Mouse (Mus musculus): ENCODE data around the gene Tmprss3.

The Tmprss3 gene

DNA sequence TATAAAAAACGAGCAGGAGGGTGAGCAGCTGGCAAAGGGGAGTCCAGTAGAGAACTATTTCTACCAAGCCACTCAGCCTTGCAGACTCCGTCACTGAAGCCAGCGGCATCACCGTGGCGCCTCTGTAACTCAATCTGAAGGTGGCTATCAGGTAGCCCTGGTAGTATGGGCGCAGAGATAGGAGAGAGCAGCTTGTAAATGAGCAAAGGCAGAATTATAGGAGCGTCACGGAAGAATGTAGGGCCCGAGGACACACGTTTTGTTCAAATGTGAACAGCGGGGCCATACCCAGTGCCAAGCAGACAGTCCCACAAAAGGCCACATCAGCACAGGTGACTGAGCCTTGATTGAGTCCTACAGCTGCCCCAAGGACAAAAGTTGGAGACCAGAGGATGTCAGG, at the start of gene Tmprss3:
Tmprss3 (minus strand) TSS at position 101 of the 400 bp plus-strand sequence.
- 92% methylated on average over 11 of the region's 11 CpGs for WGBS

GRCm38 (mm10) chr17:31247144-31247543, 48.4 kb upstream of the Tmprss3 start:
- WGBS, result 48% methylated on average over 5 of the region's 5 CpGs

DNA sequence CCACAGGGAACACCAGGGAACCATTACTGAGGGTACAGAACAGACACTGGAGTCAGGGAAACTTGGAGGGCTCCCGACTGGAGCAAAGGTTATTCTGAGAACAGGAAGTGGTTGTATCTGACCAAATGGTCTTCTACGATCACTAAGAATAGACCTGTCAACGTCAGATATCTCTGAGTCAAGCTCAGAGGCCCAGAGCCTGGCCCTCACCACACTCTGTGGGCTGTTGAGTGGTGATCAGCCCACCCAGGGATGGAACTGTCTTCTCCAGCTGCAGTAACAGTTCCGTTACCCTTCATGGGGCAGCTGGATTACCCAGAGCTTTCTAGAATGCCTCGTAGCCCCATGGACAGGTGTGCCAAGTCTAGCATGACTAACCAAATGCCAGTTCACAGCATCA, 46.5 kb upstream of the Tmprss3 start:
- WGBS, result 83% methylated on average over 5 of the region's 5 CpGs

GRCm38 (mm10) chr17:31242764-31243163, 44.0 kb upstream of the Tmprss3 start:
- WGBS, result 5% methylated on average over 1 of the region's 1 CpGs

GRCm38 (mm10) chr17:31241156-31241555, 42.4 kb upstream of the Tmprss3 start:
- WGBS, result 90% methylated on average over 8 of the region's 8 CpGs

DNA sequence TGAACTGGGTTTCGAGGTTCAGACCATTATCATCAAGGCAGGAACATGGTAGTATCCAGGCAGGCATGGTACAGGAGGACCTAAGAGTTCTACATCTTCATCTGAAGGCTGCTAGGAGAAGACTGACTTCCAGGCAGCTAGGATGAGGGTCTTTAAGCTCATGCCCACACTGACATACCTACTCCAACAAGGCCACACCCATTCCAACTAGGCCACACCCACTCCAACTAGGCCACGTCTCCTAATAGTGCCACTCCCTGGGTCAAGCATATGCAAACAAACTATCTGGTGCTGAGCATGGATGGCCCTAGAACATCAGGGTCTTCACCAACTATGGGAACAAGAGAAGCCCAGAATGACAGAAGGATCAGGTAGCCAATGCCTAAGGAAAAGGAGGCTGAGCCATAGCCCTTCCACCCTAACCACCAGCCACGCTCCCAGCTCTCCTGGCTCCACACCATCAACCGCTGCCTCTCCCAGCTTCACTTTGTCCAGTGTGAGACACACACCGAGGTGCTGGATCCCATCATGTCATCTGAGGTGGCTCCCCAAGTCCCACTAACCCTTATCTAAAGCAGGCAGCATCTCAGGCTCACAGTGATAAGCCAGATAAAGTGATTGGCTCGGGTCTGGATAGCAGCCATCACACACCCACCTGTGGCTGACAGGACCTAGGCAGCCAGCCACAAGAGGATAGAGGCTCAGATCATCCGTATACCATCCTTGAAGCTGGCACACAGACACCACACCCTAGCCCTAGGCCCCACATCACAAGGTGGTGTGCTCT, 39.6 kb upstream of the Tmprss3 start:
- 83% methylated on average over 7 of the region's 7 CpGs for WGBS

DNA sequence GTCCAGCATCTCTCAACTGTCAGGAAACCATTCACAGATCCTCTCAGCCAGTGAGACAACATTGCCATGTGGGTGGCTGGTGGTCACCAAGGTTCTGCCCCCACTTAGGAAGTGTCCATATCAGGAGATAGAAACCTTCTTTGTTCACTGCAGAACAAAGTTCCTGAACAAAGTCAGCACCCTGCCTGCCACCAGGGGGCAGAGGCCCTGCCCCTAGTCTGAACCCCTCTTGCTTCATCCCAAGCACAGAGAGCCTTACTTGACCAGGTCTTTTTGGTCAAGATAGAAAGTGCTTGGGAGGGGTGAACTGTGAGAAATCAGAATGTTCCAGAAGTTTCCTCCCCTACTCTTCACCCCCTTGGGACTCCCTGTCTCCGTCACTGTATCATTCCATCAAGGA, 37.1 kb upstream of the Tmprss3 start:
- 94% methylated on average over 1 of the region's 1 CpGs for WGBS

- WGBS, result 43% methylated on average over 8 of the region's 8 CpGs
Measured at GRCm38 (mm10) chr17:31232251-31233010, 33.7 kb upstream of the Tmprss3 start.

DNA sequence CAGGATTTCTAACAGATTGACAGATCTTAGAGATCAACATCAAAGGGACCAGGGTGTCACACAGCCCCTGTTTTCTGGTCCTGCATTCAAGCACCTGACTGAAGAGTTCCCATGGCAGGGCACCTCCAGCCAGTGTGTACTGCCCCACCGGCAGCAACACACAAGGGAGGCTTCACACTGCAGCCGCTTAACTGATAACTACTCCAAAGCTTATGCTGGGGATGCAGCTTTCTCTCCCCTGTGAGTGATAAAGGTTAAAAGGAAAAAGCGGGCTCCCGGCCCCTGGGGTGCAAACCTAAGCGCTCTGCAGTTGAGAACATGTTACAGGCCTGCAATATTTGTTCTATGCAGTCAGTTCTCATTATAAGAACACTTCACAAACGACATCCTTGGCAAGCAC, 33.0 kb upstream of the Tmprss3 start:
- 66% methylated on average over 6 of the region's 6 CpGs for WGBS

- 73% methylated on average over 7 of the region's 7 CpGs for WGBS
Measured at GRCm38 (mm10) chr17:31226931-31227330, 28.2 kb upstream of the Tmprss3 start.

DNA sequence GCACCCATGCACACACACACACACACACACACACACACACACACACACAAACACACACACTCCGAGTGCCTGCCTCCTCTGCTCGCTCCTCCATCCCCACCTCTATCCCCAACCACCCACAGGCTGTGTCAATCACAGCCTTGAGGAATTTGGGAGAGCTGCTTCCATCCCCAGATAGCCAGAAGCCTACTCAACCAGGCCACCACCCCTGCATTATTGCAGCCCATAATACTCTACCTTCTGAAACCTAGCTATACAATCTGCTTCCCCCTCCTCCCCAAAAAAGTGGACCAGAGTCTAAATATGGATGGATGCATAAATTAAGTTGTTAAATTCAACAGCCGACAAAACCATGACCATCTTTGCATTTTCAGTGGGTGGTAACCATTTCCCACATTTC, 27.6 kb upstream of the Tmprss3 start:
- WGBS, result 61% methylated on average over 3 of the region's 3 CpGs

GRCm38 (mm10) chr17:31224591-31224990, 25.8 kb upstream of the Tmprss3 start:
- WGBS, result 83% methylated on average over 8 of the region's 8 CpGs

GRCm38 (mm10) chr17:31223835-31224234, 25.1 kb upstream of the Tmprss3 start:
- WGBS, result 73% methylated on average over 7 of the region's 7 CpGs

- 71% methylated on average over 4 of the region's 4 CpGs for WGBS
Measured at GRCm38 (mm10) chr17:31222810-31223310, 24.1 kb upstream of the Tmprss3 start.

- 73% methylated on average over 5 of the region's 5 CpGs for WGBS
Measured at GRCm38 (mm10) chr17:31216068-31216955, 17.5 kb upstream of the Tmprss3 start.

DNA sequence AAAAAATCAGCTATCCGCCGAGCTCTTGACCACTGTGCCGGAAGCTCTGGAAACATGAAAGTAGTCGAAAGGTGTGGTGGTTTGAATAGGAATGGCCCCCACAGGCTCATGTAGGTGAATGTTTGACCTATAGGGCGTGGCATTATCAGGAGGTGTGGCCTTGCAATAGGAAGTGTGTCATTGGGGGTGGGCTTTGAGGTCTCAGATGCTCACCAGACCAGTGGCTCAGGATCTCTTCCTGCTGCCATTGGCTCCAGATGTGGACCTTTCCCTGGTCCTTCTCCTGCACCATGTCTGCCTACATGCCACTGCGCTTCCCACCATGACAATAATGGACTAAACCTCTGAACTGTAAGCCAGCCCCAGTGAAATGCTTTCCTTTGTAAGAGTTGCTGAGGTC, 13.1 kb upstream of the Tmprss3 start:
- 95% methylated on average over 6 of the region's 6 CpGs for WGBS

DNA sequence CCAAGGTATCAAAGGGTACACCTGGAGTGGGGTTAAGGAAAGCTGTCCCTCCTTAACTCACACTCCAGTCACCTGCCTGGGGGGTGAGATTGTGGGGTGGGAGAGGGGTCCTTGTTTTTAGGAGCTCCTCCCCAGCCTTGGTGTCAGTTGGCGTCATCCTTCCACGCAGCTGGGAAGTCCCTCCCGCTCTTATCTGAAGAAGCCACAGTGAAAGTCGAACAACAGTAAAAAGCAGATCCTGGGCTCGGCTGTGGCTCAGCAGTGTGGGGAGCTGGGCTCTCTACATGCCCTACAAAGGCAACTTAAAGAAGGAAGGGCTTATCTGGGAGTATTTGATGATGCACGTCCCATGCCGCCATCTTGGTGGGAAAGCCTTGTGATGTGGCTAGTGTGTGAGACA, 11.5 kb upstream of the Tmprss3 start:
- 92% methylated on average over 7 of the region's 7 CpGs for WGBS

DNA sequence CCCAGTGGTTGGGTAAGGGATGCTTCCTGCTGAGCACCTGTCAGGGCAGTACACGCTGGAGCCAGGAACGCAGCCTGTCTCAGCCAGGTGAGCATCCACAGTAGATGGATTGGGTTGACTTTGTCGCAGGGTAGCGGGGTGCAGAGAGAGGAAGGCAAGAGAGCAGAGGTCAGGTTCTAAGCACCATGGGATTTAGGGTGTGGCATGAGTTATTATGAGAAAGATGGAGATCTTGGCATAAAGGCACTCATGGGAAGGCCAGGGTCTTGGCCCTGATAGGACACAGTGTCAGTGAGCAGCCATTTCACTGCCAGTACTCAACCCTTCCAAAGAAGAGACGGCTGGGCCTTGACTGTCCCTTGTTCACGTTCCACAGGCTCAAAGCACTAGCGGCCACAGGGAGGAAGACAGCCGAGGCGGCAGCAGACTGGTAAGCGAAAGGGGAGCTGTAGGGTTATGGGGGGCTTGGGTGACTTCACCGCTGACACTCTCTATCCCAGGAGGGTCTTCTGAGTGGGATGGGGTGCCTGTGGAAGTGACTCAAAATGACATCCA, 10.7 kb upstream of the Tmprss3 start:
- WGBS, result 97% methylated on average over 11 of the region's 11 CpGs

GRCm38 (mm10) chr17:31208654-31209053, 9.9 kb upstream of the Tmprss3 start:
- WGBS, result 90% methylated on average over 8 of the region's 8 CpGs

- 73% methylated on average over 12 of the region's 12 CpGs for WGBS
Measured at GRCm38 (mm10) chr17:31207771-31208334, 9.1 kb upstream of the Tmprss3 start, which contains the start of gene Ubash3a. Ubash3a (plus strand) TSS chr17:31207873.

DNA sequence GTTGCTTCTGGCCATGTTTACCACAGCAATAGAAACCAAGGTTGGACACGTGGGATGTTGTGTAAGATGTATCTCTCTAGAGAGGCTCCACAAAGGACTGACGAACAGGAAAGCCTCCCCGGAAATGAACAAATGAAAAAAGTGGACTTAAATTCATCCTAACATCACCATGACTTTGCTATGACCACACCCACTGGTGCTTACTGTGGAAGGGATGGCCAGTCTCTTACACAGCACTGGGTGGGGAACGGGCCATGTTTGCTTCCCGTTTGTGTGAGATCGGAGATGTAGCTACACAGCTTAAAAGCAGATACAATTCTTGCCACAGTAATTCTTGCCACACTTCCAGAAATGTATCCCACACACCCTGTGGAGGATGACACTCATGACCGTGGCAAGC, 2.5 kb downstream of the Tmprss3 start:
- WGBS, result 80% methylated on average over 7 of the region's 7 CpGs
